Mouse (Mus musculus) intestine, embryonic 16.5 days (tissue): Measurements from ENCODE around the gene Atg4c. TPM values are rescaled to one million over a fixed set of nuclear protein-coding genes. Genes with fewer than 3 reads are reported as not detected.

Experiments used
- ATAC-seq: fragments of 200-750 bp; cut with Nextera tagmentation; 2 replicates; pipeline ENCODE4 v1.8.0; 2017; ENCODE audit warnings: moderate TSS enrichment, moderate library complexity
- H3K27ac ChIP-seq: fragments of 300-500 bp; sonication (generic); 2 replicates; pipeline ENCODE4 v1.5.1; 2014; ENCODE audit warnings: mild to moderate bottlenecking, low read length
- H3K27me3 ChIP-seq: fragments of 300-500 bp; sonication (generic); replicated peaks from 2 replicates; pipeline ENCODE4 v1.6.1; 2014; ENCODE audit warnings: low read length, control low read depth, mixed read lengths; ENCODE audit not compliant: control insufficient read depth, insufficient read depth
- H3K36me3 ChIP-seq: fragments of 300-500 bp; sonication (generic); 2 replicates; pipeline ENCODE4 v1.6.1; 2014; ENCODE audit warnings: low read length, control low read depth; ENCODE audit not compliant: control insufficient read depth, insufficient read depth
- H3K4me1 ChIP-seq: fragments of 300-500 bp; sonication (generic); 2 replicates; pipeline ENCODE4 v1.6.1; 2014; ENCODE audit warnings: low read length, control low read depth, mixed read lengths; ENCODE audit not compliant: control insufficient read depth, insufficient read depth
- H3K4me2 ChIP-seq: fragments of 300-500 bp; sonication (generic); 2 replicates; pipeline ENCODE4 v1.6.1; 2014; ENCODE audit warnings: low read depth, low read length, control low read depth
- H3K4me3 ChIP-seq: fragments of 300-500 bp; sonication (generic); 2 replicates; pipeline ENCODE4 v1.5.1; 2014; ENCODE audit warnings: mild to moderate bottlenecking, low read length
- H3K9ac ChIP-seq: fragments of 300-500 bp; sonication (generic); 2 replicates; pipeline ENCODE4 v1.6.1; 2014; ENCODE audit warnings: low read depth, low read length
- H3K9me3 ChIP-seq: fragments of 300-500 bp; sonication (generic); 2 replicates; pipeline ENCODE4 v1.6.1; 2016; ENCODE audit warnings: low read length, control low read depth; ENCODE audit not compliant: control insufficient read depth
- WGBS: fragments of 180-500 bp; shearing (Covaris S2); extraction: QIAGEN DNeasy Blood & Tissue Kit; methylation state at CpG from one replicate; pipeline ENCODE4 v1.1.7; 2014; 5-methylcytosine and 5-hydroxymethylcytosine counted together
- polyA plus RNA-seq: library from polyadenylated mRNA; unstranded; fragments of >200 nt; fragmentation: Nextera tagmentation; extraction: Ambion mirVana; gene quantifications from 2 replicates; pipeline ENCODE4 v1.2.1, GENCODE M21; 2015

Atg4c gene
- polyA plus RNA-seq, 1 experiment from 2014 or later: 15.0 TPM

GRCm38 (mm10) chr4:99235203-99235856, 41.6 kb downstream of the Atg4c start:
- no peak overlapping the region for H3K4me3 ChIP-seq
- no peak overlapping the region for H3K9ac ChIP-seq
- H3K4me2 ChIP-seq: no peak overlapping the region
- peak; percentile 59; the same call in 1 of the 2 replicates for ATAC-seq
- no peaks in the 10 kb centered on the region for H3K4me1 ChIP-seq
- no peaks in the 10 kb centered on the region for H3K9me3 ChIP-seq
- no peak overlapping the region for H3K27ac ChIP-seq
- WGBS: 90% methylated on average over 8 of the region's 8 CpGs
- H3K27me3 ChIP-seq: no peaks in the 10 kb centered on the region
- no peaks in the 10 kb centered on the region for H3K36me3 ChIP-seq

DNA sequence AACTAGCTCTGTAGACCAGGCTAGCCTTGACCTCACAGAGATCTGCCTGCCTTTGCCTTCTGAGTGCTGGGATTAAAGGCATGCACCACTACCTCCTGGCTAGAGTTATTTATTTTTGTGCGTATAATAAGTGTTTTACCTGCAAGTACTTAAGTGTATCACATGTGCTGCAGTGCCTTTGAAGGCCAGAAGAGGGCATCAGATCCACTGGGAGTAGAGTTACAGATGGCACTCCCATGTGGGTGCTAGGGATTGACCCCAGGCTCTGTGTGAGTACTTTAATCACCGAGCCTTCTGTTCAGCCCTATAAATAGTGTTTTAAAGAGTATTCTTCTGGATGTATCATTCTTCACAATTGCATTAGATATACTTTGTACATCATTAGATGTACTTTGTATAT, 44.6 kb downstream of the Atg4c start:
- Histone ChIP-seq H3K4me1 (no peaks in the 10 kb centered on the region), H3K9me3 (no peaks in the 10 kb centered on the region), H3K27ac (no peak overlapping the region), H3K4me3 (no peak overlapping the region), H3K4me2 (no peak overlapping the region), H3K36me3 (no peaks in the 10 kb centered on the region), H3K9ac (no peak overlapping the region), H3K27me3 (no peaks in the 10 kb centered on the region)
- ATAC-seq: no peak
- WGBS: 96% methylated on average over 2 of the region's 2 CpGs

DNA sequence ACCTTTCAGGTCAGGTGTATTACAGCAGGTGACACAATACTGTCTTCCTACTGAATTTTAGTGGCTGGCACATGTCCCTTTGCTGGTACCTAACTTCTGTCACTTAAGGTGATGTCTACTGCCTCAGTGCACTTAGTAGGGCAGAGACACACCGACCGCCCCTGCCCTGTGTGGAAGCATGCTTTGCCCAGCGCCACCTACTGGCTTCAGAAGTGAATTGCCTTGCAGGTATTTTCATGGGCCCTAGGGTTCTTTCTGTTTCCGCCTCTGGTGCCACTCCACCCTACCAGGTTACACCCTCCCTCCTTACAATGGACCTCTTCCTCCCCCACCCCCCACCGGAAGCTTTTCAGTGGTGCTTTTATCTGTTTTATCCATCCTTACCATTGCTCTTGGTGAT, 47.9 kb downstream of the Atg4c start:
- Histone ChIP-seq H3K9ac (no peak overlapping the region), H3K9me3 (no peaks in the 10 kb centered on the region), H3K4me2 (no peak overlapping the region), H3K4me3 (no peak overlapping the region), H3K27ac (no peak overlapping the region), H3K4me1 (no peaks in the 10 kb centered on the region), H3K27me3 (no peaks in the 10 kb centered on the region), H3K36me3 (no peaks in the 10 kb centered on the region)
- no peak for ATAC-seq
- 52% methylated on average over 5 of the region's 5 CpGs for WGBS

- Histone ChIP-seq H3K4me2 (peak overlapping the region; percentile 30; the same call in 1 of the 2 replicates), H3K4me3 (no peak overlapping the region), H3K27me3 (no peaks in the 10 kb centered on the region), H3K4me1 (peaks cover 3% of the 10 kb centered on the region), H3K36me3 (no peaks in the 10 kb centered on the region), H3K9ac (no peak overlapping the region), H3K9me3 (no peaks in the 10 kb centered on the region), H3K27ac (peak overlapping the region; percentile 85)
- ATAC-seq: peak; percentile 93
- 72% methylated on average over 3 of the region's 3 CpGs for WGBS
Observed at GRCm38 (mm10) chr4:99249358-99249757, 55.6 kb downstream of the Atg4c start.

GRCm38 (mm10) chr4:99249826-99250225, 56.1 kb downstream of the Atg4c start:
- Histone ChIP-seq H3K27me3 (no peaks in the 10 kb centered on the region), H3K36me3 (no peaks in the 10 kb centered on the region), H3K4me3 (no peak overlapping the region), H3K9ac (no peak overlapping the region), H3K4me1 (peaks cover 3% of the 10 kb centered on the region), H3K27ac (peak overlapping the region; percentile 85), H3K4me2 (peak overlapping the region; percentile 30; the same call in 1 of the 2 replicates), H3K9me3 (no peaks in the 10 kb centered on the region)
- peak; percentile 77 for ATAC-seq
- WGBS: 75% methylated on average over 8 of the region's 8 CpGs

GRCm38 (mm10) chr4:99252957-99253356, 59.2 kb downstream of the Atg4c start:
- Histone ChIP-seq H3K9me3 (no peaks in the 10 kb centered on the region), H3K9ac (no peak overlapping the region), H3K27me3 (no peaks in the 10 kb centered on the region), H3K27ac (no peak overlapping the region), H3K4me3 (no peak overlapping the region), H3K36me3 (no peaks in the 10 kb centered on the region), H3K4me1 (peaks cover 3% of the 10 kb centered on the region), H3K4me2 (no peak overlapping the region)
- ATAC-seq: peak; percentile 62
- WGBS: 75% methylated on average over 11 of the region's 11 CpGs

DNA sequence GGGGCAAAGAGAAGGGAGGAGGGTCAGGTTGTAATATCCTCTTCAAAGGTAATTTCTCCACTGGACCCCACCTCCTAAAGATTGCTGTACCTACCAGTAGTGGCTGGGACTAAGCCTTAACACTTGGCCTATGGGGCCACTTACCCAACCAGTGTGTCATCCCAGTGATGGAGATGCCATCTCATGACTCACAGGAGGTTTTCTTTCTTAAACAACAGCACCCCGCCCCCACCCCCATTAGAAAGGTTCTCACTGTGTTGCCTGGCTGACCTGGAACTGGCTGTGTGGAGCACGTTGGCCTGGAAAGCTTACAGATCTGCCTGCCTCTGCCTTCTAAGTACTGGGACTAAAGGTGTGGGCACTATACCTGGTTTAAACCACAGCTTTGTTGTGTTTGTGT, 69.5 kb downstream of the Atg4c start:
- H3K36me3 ChIP-seq: no peaks in the 10 kb centered on the region
- ATAC-seq: no peak
- no peaks in the 10 kb centered on the region for H3K9me3 ChIP-seq
- no peaks in the 10 kb centered on the region for H3K27me3 ChIP-seq
- no peak overlapping the region for H3K9ac ChIP-seq
- H3K27ac ChIP-seq: no peak overlapping the region
- no peak overlapping the region for H3K4me3 ChIP-seq
- H3K4me2 ChIP-seq: no peak overlapping the region
- no peaks in the 10 kb centered on the region for H3K4me1 ChIP-seq
- 83% methylated on average over 2 of the region's 2 CpGs for WGBS

GRCm38 (mm10) chr4:99263663-99264062, 69.9 kb downstream of the Atg4c start:
- Histone ChIP-seq H3K9me3 (no peaks in the 10 kb centered on the region), H3K4me2 (no peak overlapping the region), H3K4me1 (no peaks in the 10 kb centered on the region), H3K4me3 (no peak overlapping the region), H3K27ac (no peak overlapping the region), H3K36me3 (no peaks in the 10 kb centered on the region), H3K27me3 (no peaks in the 10 kb centered on the region), H3K9ac (no peak overlapping the region)
- WGBS: 81% methylated on average over 11 of the region's 11 CpGs
- no peak for ATAC-seq

- Histone ChIP-seq H3K4me1 (no peaks in the 10 kb centered on the region), H3K4me2 (no peak overlapping the region), H3K27ac (no peak overlapping the region), H3K9me3 (no peaks in the 10 kb centered on the region), H3K4me3 (no peak overlapping the region), H3K9ac (no peak overlapping the region), H3K36me3 (0 out of 2 replicates have a peak, but pooled peaks cover 4% of the 10 kb centered on the region), H3K27me3 (no peaks in the 10 kb centered on the region)
- no peak for ATAC-seq
- WGBS: 78% methylated on average over 10 of the region's 10 CpGs
Observed at GRCm38 (mm10) chr4:99266843-99267445, 73.2 kb downstream of the Atg4c start.
